Mouse (Mus musculus): ENCODE measurements around the gene Jun.
A peak's percentile ranks its signal among the peaks of the same experiment; 100 is the strongest.

Jun gene

GRCm38 (mm10) chr4:95074319-95074718 lies 22.3 kb upstream of the Jun start:
- no peak for DNase-seq (ENCODE audit: low read depth, low spot score)

- DNase-seq (ENCODE audit: low read depth, low spot score): no peak
Measured at GRCm38 (mm10) chr4:95073214-95073750, 21.3 kb upstream of the Jun start.

- no peak for DNase-seq (ENCODE audit: low read depth, low spot score)
Measured at GRCm38 (mm10) chr4:95070407-95070806, 18.4 kb upstream of the Jun start.

GRCm38 (mm10) chr4:95068045-95068948 lies 16.3 kb upstream of the Jun start:
- no peak for DNase-seq (ENCODE audit: low read depth, low spot score)

GRCm38 (mm10) chr4:95063609-95064210 lies 11.7 kb upstream of the Jun start:
- no peak for DNase-seq (ENCODE audit: low read depth, low spot score)

GRCm38 (mm10) chr4:95062873-95063272 lies 10.9 kb upstream of the Jun start:
- DNase-seq (ENCODE audit: low read depth, low spot score): no peak

GRCm38 (mm10) chr4:95057264-95057663 lies 5.2 kb upstream of the Jun start:
- DNase-seq (ENCODE audit: low read depth, low spot score): peak; percentile 45

- no peak for DNase-seq (ENCODE audit: low read depth, low spot score)
Measured at GRCm38 (mm10) chr4:95055276-95055675, 3.3 kb upstream of the Jun start.

GRCm38 (mm10) chr4:95054336-95054735 lies 2.3 kb upstream of the Jun start:
- no peak for DNase-seq (ENCODE audit: low read depth, low spot score)

- DNase-seq (ENCODE audit: low read depth, low spot score): peak; percentile 50
Measured at GRCm38 (mm10) chr4:95053791-95054117, 1.7 kb upstream of the Jun start.

GRCm38 (mm10) chr4:95053041-95053790 lies 1.2 kb upstream of the Jun start:
- peak; percentile 96 for DNase-seq (ENCODE audit: low read depth, low spot score)

GRCm38 (mm10) chr4:95051311-95051871 lies 631 bp downstream of the Jun start:
- peak; percentile 71 for DNase-seq (ENCODE audit: low read depth, low spot score)

GRCm38 (mm10) chr4:95050518-95051278 lies 1.3 kb downstream of the Jun start:
- DNase-seq (ENCODE audit: low read depth, low spot score): peak; percentile 77

- DNase-seq (ENCODE audit: low read depth, low spot score): peak; percentile 78
Measured at GRCm38 (mm10) chr4:95049884-95050517, 2.0 kb downstream of the Jun start.

GRCm38 (mm10) chr4:95049153-95049552 lies 2.9 kb downstream of the Jun start:
- DNase-seq (ENCODE audit: low read depth, low spot score): no peak

GRCm38 (mm10) chr4:95048731-95049100 lies 3.3 kb downstream of the Jun start:
- DNase-seq (ENCODE audit: low read depth, low spot score): no peak

- DNase-seq (ENCODE audit: low read depth, low spot score): no peak
Measured at GRCm38 (mm10) chr4:95048021-95048730, 3.8 kb downstream of the Jun start.

GRCm38 (mm10) chr4:95045133-95045532 lies 6.9 kb downstream of the Jun start:
- DNase-seq (ENCODE audit: low read depth, low spot score): peak; percentile 33

GRCm38 (mm10) chr4:95044721-95045120 lies 7.3 kb downstream of the Jun start:
- DNase-seq (ENCODE audit: low read depth, low spot score): no peak

GRCm38 (mm10) chr4:95038024-95038423 lies 14.0 kb downstream of the Jun start:
- DNase-seq (ENCODE audit: low read depth, low spot score): no peak

Measured in ZHBTc4 (cell line).